Mouse (Mus musculus): ENCODE measurements around the gene Slc1a5. TPM values are rescaled to one million over a fixed set of nuclear protein-coding genes. Genes with fewer than 3 reads are reported as not detected.
A peak's percentile ranks its signal among the peaks of the same experiment; 100 is the strongest.

The Slc1a5 gene
- polyA plus RNA-seq (2015; fragmentation: Nextera tagmentation; extraction: Ambion mirVana): 43.9 and 44.8 TPM in 2 replicates

DNA sequence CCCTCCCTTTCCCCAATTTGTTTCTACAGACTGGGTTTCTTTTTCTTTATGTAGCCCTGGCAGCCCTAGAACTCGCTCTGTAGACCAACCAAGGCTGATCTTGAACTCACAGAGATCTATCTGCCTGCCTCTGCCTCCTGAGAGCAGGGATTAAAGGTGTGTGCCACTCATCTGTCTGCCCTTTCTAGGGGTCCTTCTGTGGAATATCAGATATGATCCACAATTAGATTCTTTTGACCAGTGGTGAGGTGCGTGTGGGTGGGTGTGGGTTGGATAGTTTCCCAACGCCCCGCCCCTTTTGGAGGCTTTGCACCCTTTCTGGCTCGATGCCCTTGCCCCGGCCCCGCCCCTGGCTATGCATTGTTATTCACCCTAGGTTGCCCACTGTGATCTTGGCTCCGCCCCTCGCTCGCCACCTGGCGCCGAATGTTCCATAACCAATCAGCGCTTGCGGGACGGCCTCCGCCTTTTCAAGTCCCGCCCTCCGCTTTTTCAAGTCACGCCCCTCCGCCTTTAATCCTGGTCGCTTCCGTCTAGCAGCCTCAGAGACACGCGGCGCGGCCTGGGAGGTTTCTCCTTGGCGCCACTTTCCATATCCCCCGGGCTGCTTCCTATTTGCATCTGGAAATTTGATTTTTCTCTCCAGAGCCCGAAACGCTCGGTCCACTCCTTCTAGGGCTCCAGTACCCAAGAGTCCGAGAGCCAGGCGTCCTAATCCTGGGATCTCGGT is at the start of gene Slc1a5:
Slc1a5 (plus strand) TSS at position 516 of the 730 bp plus-strand sequence.
- peak within 1 kb of the TSS; percentile 81 for H3K9ac ChIP-seq (replicated peaks)
- ATAC-seq: peak; percentile 65
- TF ChIP-seq EP300 (IDR thresholded peaks at IDR 0.05; ENCODE audit: low read depth): no peak; the same call in 1 of the 2 replicates
- peak within 1 kb of the TSS; percentile 84 for H3K4me3 ChIP-seq (ENCODE audit: low read depth, low read length)
- no peaks in the 10 kb centered on the region for H3K9me3 ChIP-seq (ENCODE audit: low read length)
- WGBS (ENCODE audit: insufficient replicate concordance): 3% methylated on average over 33 of the region's 34 CpGs
- DNase-seq: peak; percentile 95
- no peaks in the 10 kb centered on the region for H3K27me3 ChIP-seq (ENCODE audit: insufficient read depth, low read length)
- peak within 1 kb of the TSS; percentile 91 for H3K4me2 ChIP-seq (ENCODE audit: low read depth, low read length)
- H3K27ac ChIP-seq (ENCODE audit: low read depth): peak within 1 kb of the TSS; percentile 97
- H3K4me1 ChIP-seq (ENCODE audit: insufficient read depth): peaks cover 32% of the 10 kb centered on the region
- peaks cover 8% of the 10 kb centered on the region for H3K36me3 ChIP-seq (replicated peaks; ENCODE audit: insufficient read depth, low read length)

DNA sequence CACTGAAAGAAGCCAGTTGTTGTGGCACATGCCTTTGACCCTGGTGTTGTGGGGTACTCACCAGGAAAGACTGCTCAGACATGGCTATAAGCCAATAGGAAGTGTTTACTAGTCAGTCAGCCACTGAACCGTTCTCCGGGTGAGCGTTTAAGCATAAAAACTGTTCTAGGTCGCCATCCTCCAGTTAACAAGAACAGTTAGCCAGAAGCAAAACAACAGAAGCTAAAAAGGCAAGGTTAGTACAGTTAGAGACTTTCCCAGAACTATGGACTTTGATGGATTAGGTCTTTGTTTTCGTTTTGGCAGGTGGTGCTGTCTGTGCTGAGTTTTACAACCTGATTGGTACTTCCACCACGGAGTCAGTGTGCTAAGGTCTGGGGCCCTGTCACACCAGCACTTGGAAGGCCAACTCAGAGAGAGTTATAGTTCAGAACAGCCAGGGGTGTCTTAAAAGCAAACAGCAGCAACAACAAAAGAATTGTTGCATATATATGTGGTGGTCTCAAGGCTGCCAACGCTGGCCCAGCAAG is 49.2 kb upstream of the Slc1a5 start:
- TF ChIP-seq CTCF (IDR thresholded peaks at IDR 0.05; ENCODE audit: low read depth) (no peak), EP300 (IDR thresholded peaks at IDR 0.05; ENCODE audit: low read depth) (no peak)
- peaks cover 16% of the 10 kb centered on the region for H3K4me1 ChIP-seq (ENCODE audit: insufficient read depth)
- no peaks in the 10 kb centered on the region for H3K9me3 ChIP-seq (ENCODE audit: low read length)
- no peaks in the 10 kb centered on the region for H3K27me3 ChIP-seq (ENCODE audit: insufficient read depth, low read length)
- ATAC-seq: peak; percentile 16; the same call in 1 of the 2 replicates
- no peaks in the 10 kb centered on the region for H3K36me3 ChIP-seq (replicated peaks; ENCODE audit: insufficient read depth, low read length)
- no peak overlapping the region for H3K4me3 ChIP-seq (ENCODE audit: low read depth, low read length)
- no peak for DNase-seq
- H3K4me2 ChIP-seq (ENCODE audit: low read depth, low read length): no peak overlapping the region
- no peak overlapping the region; the same call in 1 of the 2 replicates for H3K9ac ChIP-seq (replicated peaks)
- peak overlapping the region; percentile 75 for H3K27ac ChIP-seq (ENCODE audit: low read depth)
- 48% methylated on average over 7 of the region's 7 CpGs for WGBS (ENCODE audit: insufficient replicate concordance)

- 0 out of 2 replicates have a peak overlapping the region, but pooled peaks have one; percentile 2 for H3K9ac ChIP-seq (replicated peaks)
- peak; percentile 3; the same call in 1 of the 2 replicates for ATAC-seq
- H3K9me3 ChIP-seq (ENCODE audit: low read length): no peaks in the 10 kb centered on the region
- no peak for DNase-seq
- H3K36me3 ChIP-seq (replicated peaks; ENCODE audit: insufficient read depth, low read length): no peaks in the 10 kb centered on the region; the same call in 1 of the 2 replicates
- 40% methylated on average over 10 of the region's 10 CpGs for WGBS (ENCODE audit: insufficient replicate concordance)
- H3K4me3 ChIP-seq (ENCODE audit: low read depth, low read length): peak overlapping the region; percentile 98
- H3K27me3 ChIP-seq (ENCODE audit: insufficient read depth, low read length): no peaks in the 10 kb centered on the region
- H3K27ac ChIP-seq (ENCODE audit: low read depth): no peak overlapping the region
- TF ChIP-seq CTCF (IDR thresholded peaks at IDR 0.05; ENCODE audit: low read depth): no peak
- TF ChIP-seq EP300 (IDR thresholded peaks at IDR 0.05; ENCODE audit: low read depth): no peak
- H3K4me2 ChIP-seq (ENCODE audit: low read depth, low read length): peak overlapping the region; percentile 94
- H3K4me1 ChIP-seq (ENCODE audit: insufficient read depth): peaks cover 12% of the 10 kb centered on the region
Measured at GRCm38 (mm10) chr7:16737606-16738072, 43.5 kb upstream of the Slc1a5 start.

GRCm38 (mm10) chr7:16738073-16738696 is 43.0 kb upstream of the Slc1a5 start, which contains the start of gene Ap2s1:
Ap2s1 (plus strand) TSS chr7:16738410.
- Histone ChIP-seq H3K27ac (ENCODE audit: low read depth) (peak within 1 kb of the TSS; percentile 78), H3K4me1 (ENCODE audit: insufficient read depth) (peaks cover 12% of the 10 kb centered on the region), H3K27me3 (ENCODE audit: insufficient read depth, low read length) (no peaks in the 10 kb centered on the region), H3K9me3 (ENCODE audit: low read length) (no peaks in the 10 kb centered on the region), H3K4me3 (ENCODE audit: low read depth, low read length) (peak within 1 kb of the TSS; percentile 98), H3K36me3 (replicated peaks; ENCODE audit: insufficient read depth, low read length) (peaks cover under 1% of the 10 kb centered on the region), H3K9ac (replicated peaks) (peak within 1 kb of the TSS; percentile 97), H3K4me2 (ENCODE audit: low read depth, low read length) (peak within 1 kb of the TSS; percentile 94)
- peak; percentile 97 for ATAC-seq
- 1% methylated on average over 34 of the region's 34 CpGs for WGBS (ENCODE audit: insufficient replicate concordance)
- peak; percentile 95 for DNase-seq
- TF ChIP-seq CTCF (IDR thresholded peaks at IDR 0.05; ENCODE audit: low read depth) (no peak), EP300 (IDR thresholded peaks at IDR 0.05; ENCODE audit: low read depth) (peak; percentile 60)

- Histone ChIP-seq H3K36me3 (replicated peaks; ENCODE audit: insufficient read depth, low read length) (peaks cover 9% of the 10 kb centered on the region), H3K9me3 (ENCODE audit: low read length) (no peaks in the 10 kb centered on the region), H3K4me3 (ENCODE audit: low read depth, low read length) (peak overlapping the region; percentile 98), H3K4me2 (ENCODE audit: low read depth, low read length) (peak overlapping the region; percentile 94), H3K27ac (ENCODE audit: low read depth) (peak overlapping the region; percentile 78), H3K27me3 (ENCODE audit: insufficient read depth, low read length) (no peaks in the 10 kb centered on the region), H3K9ac (replicated peaks) (peak overlapping the region; percentile 97), H3K4me1 (ENCODE audit: insufficient read depth) (peaks cover 12% of the 10 kb centered on the region)
- DNase-seq: no peak
- WGBS (ENCODE audit: insufficient replicate concordance): 47% methylated on average over 10 of the region's 10 CpGs
- ATAC-seq: no peak
- TF ChIP-seq EP300 (IDR thresholded peaks at IDR 0.05; ENCODE audit: low read depth): no peak
Measured at GRCm38 (mm10) chr7:16739056-16739604, 42.0 kb upstream of the Slc1a5 start.

- H3K36me3 ChIP-seq (replicated peaks; ENCODE audit: insufficient read depth, low read length): peaks cover 49% of the 10 kb centered on the region
- 83% methylated on average over 4 of the region's 4 CpGs for WGBS (ENCODE audit: insufficient replicate concordance)
Measured at GRCm38 (mm10) chr7:16745373-16745772, 35.8 kb upstream of the Slc1a5 start.

More at GRCm38 (mm10) chr7:16745373-16745772, 35.8 kb upstream of the Slc1a5 start:
- no peak overlapping the region for H3K9ac ChIP-seq (replicated peaks)
- no peaks in the 10 kb centered on the region for H3K27me3 ChIP-seq (ENCODE audit: insufficient read depth, low read length)
- no peak overlapping the region for H3K4me2 ChIP-seq (ENCODE audit: low read depth, low read length)
- no peaks in the 10 kb centered on the region for H3K9me3 ChIP-seq (ENCODE audit: low read length)
- ATAC-seq (no peak), DNase-seq (no peak)
- H3K27ac ChIP-seq (ENCODE audit: low read depth): no peak overlapping the region
- TF ChIP-seq CTCF (IDR thresholded peaks at IDR 0.05; ENCODE audit: low read depth): no peak
- no peak for TF ChIP-seq EP300 (IDR thresholded peaks at IDR 0.05; ENCODE audit: low read depth)
- no peaks in the 10 kb centered on the region for H3K4me1 ChIP-seq (ENCODE audit: insufficient read depth)
- H3K4me3 ChIP-seq (ENCODE audit: low read depth, low read length): no peak overlapping the region
